Mouse (Mus musculus) midbrain, embryonic 16.5 days (tissue): ENCODE data around the gene Slc24a3. TPM values are rescaled to one million over a fixed set of nuclear protein-coding genes. Genes with fewer than 3 reads are reported as not detected.

Source experiments
- ATAC-seq: fragments of 200-750 bp; cut with Nextera tagmentation; 2 replicates; pipeline ENCODE4 v1.8.0; 2017; ENCODE audit warnings: moderate TSS enrichment
- H3K27ac ChIP-seq: fragments of 300-500 bp; sonication (generic); 2 replicates; pipeline ENCODE4 v1.5.1; 2014; ENCODE audit warnings: mild to moderate bottlenecking, low read length, mixed read lengths
- H3K27me3 ChIP-seq: fragments of 300-500 bp; sonication (generic); 2 replicates; pipeline ENCODE4 v1.6.1; 2014; ENCODE audit warnings: low read depth, low read length, mixed read lengths; ENCODE audit not compliant: control insufficient read depth, insufficient read depth
- H3K36me3 ChIP-seq: fragments of 300-500 bp; sonication (generic); 2 replicates; pipeline ENCODE4 v1.6.1; 2014; ENCODE audit warnings: mild to moderate bottlenecking, low read length, moderate library complexity, mixed read lengths; ENCODE audit not compliant: control insufficient read depth, insufficient read depth
- H3K4me1 ChIP-seq: fragments of 300-500 bp; sonication (generic); 2 replicates; pipeline ENCODE4 v1.6.1; 2014; ENCODE audit warnings: mild to moderate bottlenecking, low read length, mixed read lengths; ENCODE audit not compliant: control insufficient read depth, insufficient read depth
- H3K4me2 ChIP-seq: fragments of 300-500 bp; sonication (generic); 2 replicates; pipeline ENCODE4 v1.6.1; 2014; ENCODE audit warnings: mild to moderate bottlenecking, low read length, mixed read lengths
- H3K4me3 ChIP-seq: fragments of 300-500 bp; sonication (generic); 2 replicates; pipeline ENCODE4 v1.5.1; 2014; ENCODE audit warnings: low read depth, mild to moderate bottlenecking, low read length, moderate library complexity, mixed read lengths
- H3K9ac ChIP-seq: fragments of 300-500 bp; sonication (generic); 2 replicates; pipeline ENCODE4 v1.6.1; 2014; ENCODE audit warnings: low read depth, low read length, mixed read lengths
- H3K9me3 ChIP-seq: fragments of 300-500 bp; sonication (generic); replicated peaks from 2 replicates; pipeline ENCODE4 v1.6.1; 2014; ENCODE audit warnings: mild to moderate bottlenecking, low read length, mixed read lengths; ENCODE audit not compliant: control insufficient read depth, poor library complexity, severe bottlenecking
- WGBS: fragments of 180-500 bp; shearing (Covaris S2); extraction: QIAGEN DNeasy Blood & Tissue Kit; methylation state at CpG from one replicate; pipeline ENCODE4 v1.1.7; 2014; 5-methylcytosine and 5-hydroxymethylcytosine counted together
- polyA plus RNA-seq: library from polyadenylated mRNA; unstranded; fragments of >200 nt; fragmentation: Nextera tagmentation; extraction: Ambion mirVana; gene quantifications from 2 replicates; pipeline ENCODE4 v1.2.1, GENCODE M21; 2015

Gene Slc24a3
- polyA plus RNA-seq, 1 experiment from 2014 or later = 18.7 TPM

DNA sequence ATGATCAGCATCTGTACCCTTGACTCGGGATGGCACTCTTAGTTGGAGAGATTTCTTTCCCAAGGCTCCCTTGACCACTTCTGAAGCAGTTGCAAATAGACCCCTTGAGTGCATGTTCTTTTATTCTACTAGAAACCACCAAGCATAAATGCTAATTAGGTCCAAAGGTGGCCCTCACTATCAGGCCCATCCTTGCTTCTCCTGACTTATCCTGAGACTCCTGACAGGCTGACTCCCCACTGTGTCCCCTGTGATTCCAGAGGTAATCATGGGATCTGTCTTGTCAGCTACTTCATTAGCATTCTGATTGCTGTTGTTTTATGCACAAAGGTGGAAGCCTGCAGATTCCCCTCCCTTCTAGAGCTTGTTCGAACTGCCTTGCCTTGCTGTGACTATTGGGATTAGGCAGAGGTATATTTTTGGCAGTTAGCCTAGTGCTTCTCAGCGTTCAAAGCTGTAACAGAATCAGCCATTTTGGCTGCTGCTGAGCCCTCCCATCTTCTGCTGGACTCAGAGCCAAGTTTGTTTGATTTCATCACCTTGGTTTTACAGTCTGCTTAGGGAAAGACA, 293.4 kb downstream of the Slc24a3 start:
- 41% methylated on average over 3 of the region's 3 CpGs for WGBS

DNA sequence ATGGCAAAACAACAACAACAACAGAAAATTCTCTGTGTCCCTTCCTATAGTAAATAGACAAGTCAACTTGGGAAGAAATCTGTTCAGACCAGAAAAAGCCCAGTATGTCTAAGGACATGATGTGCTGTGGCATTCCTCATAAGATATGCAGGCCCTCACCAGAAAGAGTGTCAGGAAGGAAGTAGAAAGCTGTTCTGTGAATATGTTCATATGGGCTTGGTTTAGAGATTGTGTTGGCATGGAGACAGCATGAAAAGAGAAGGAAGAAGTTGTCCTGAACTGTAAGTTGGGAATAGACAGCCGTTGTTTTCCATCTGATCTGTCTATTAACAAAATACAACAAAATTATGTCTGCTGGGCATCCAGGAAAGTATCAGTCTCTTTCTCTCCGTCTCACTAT, 294.7 kb downstream of the Slc24a3 start:
- H3K4me2 ChIP-seq = no peak overlapping the region
- H3K4me1 ChIP-seq = peaks cover 5% of the 10 kb centered on the region; the same call in 1 of the 2 replicates
- no peak overlapping the region for H3K9ac ChIP-seq
- H3K36me3 ChIP-seq = no peaks in the 10 kb centered on the region
- 89% methylated on average over 2 of the region's 2 CpGs for WGBS
- no peak for ATAC-seq
- H3K27me3 ChIP-seq = no peaks in the 10 kb centered on the region
- H3K4me3 ChIP-seq = no peak overlapping the region
- no peaks in the 10 kb centered on the region for H3K9me3 ChIP-seq
- H3K27ac ChIP-seq = no peak overlapping the region

More for the DNA sequence above, 293.4 kb downstream of the Slc24a3 start:
- Histone ChIP-seq H3K4me3 (no peak overlapping the region), H3K4me1 (peaks cover 5% of the 10 kb centered on the region; the same call in 1 of the 2 replicates), H3K9ac (no peak overlapping the region), H3K9me3 (no peaks in the 10 kb centered on the region), H3K27ac (no peak overlapping the region), H3K4me2 (no peak overlapping the region), H3K27me3 (no peaks in the 10 kb centered on the region), H3K36me3 (no peaks in the 10 kb centered on the region)
- 0 out of 2 replicates have a peak, but pooled peaks have one; percentile 45 for ATAC-seq

- H3K27ac ChIP-seq = no peak overlapping the region
- no peaks in the 10 kb centered on the region for H3K9me3 ChIP-seq
- H3K36me3 ChIP-seq = no peaks in the 10 kb centered on the region
- no peak overlapping the region for H3K9ac ChIP-seq
- 89% methylated on average over 5 of the region's 5 CpGs for WGBS
- H3K4me3 ChIP-seq = no peak overlapping the region
- no peak overlapping the region for H3K4me2 ChIP-seq
- ATAC-seq = no peak
- no peaks in the 10 kb centered on the region for H3K4me1 ChIP-seq
- no peaks in the 10 kb centered on the region for H3K27me3 ChIP-seq
These were observed 301.3 kb downstream of the Slc24a3 start for GRCm38 (mm10) chr2:145468701-145469325.

DNA sequence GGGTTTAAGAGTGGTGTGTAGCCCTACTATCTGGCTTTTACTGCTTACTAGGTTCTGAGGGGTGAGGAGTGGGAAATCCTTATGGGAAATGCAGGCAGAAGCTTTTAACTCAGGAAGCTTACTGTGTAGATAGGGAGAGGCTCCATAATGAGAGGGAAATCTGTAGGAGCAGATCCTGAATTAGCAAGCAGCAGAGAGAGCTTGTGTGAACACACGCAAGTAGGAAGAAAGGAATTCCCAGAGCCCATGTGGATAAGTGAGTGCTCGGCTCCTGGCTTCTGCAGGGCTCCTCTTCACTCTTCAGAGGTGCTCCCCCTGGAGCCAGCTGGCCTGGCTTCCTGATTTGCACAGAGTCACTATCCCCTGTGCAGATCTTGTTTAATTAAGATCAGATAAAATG, 309.9 kb downstream of the Slc24a3 start:
- 42% methylated on average over 2 of the region's 2 CpGs for WGBS
- no peak overlapping the region for H3K4me3 ChIP-seq

GRCm38 (mm10) chr2:145479676-145480075, 312.1 kb downstream of the Slc24a3 start:
- no peaks in the 10 kb centered on the region for H3K36me3 ChIP-seq
- H3K27ac ChIP-seq = no peak overlapping the region
- no peaks in the 10 kb centered on the region for H3K9me3 ChIP-seq
- H3K27me3 ChIP-seq = no peaks in the 10 kb centered on the region
- no peak overlapping the region for H3K4me2 ChIP-seq
- 67% methylated on average over 2 of the region's 2 CpGs for WGBS
- H3K4me1 ChIP-seq = no peaks in the 10 kb centered on the region
- H3K4me3 ChIP-seq = no peak overlapping the region
- no peak for ATAC-seq
- no peak overlapping the region for H3K9ac ChIP-seq

More for the DNA sequence above, 309.9 kb downstream of the Slc24a3 start:
- Histone ChIP-seq H3K9me3 (no peaks in the 10 kb centered on the region), H3K36me3 (no peaks in the 10 kb centered on the region), H3K27ac (no peak overlapping the region), H3K27me3 (no peaks in the 10 kb centered on the region), H3K4me1 (no peaks in the 10 kb centered on the region), H3K4me2 (no peak overlapping the region), H3K9ac (no peak overlapping the region)
- no peak for ATAC-seq

- Histone ChIP-seq H3K27ac (no peak overlapping the region), H3K9me3 (no peaks in the 10 kb centered on the region), H3K36me3 (no peaks in the 10 kb centered on the region), H3K4me2 (no peak overlapping the region), H3K9ac (no peak overlapping the region), H3K27me3 (no peaks in the 10 kb centered on the region), H3K4me3 (no peak overlapping the region), H3K4me1 (no peaks in the 10 kb centered on the region)
- ATAC-seq = no peak
These were observed 332.7 kb downstream of the Slc24a3 start for GRCm38 (mm10) chr2:145500231-145500630.

GRCm38 (mm10) chr2:145501472-145501871, 333.9 kb downstream of the Slc24a3 start:
- no peak for ATAC-seq

DNA sequence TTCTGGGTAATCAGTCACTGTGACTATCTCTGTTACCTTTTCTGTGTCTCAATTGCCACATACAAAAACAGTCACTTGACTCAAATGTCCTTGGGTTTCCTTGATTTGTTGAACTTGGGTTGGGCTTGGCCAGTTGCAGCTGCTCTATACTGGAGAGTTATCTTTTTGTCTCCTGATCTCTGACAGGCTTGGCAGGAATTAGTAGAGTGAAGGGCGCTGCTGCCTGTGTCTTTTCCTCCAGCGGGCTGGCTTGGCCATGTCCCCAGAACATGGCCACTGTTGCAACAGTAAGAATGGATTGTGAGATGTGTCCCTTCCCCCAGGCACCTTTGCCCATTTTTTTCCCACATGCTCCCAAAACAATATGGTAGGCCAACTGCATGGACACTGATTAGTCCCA, 340.1 kb downstream of the Slc24a3 start:
- no peak overlapping the region for H3K27ac ChIP-seq
- H3K9me3 ChIP-seq = no peaks in the 10 kb centered on the region
- H3K27me3 ChIP-seq = no peaks in the 10 kb centered on the region
- no peak overlapping the region for H3K4me2 ChIP-seq
- no peaks in the 10 kb centered on the region for H3K36me3 ChIP-seq
- no peak for ATAC-seq
- 93% methylated on average over 2 of the region's 2 CpGs for WGBS
- H3K4me3 ChIP-seq = no peak overlapping the region
- H3K9ac ChIP-seq = no peak overlapping the region
- no peaks in the 10 kb centered on the region for H3K4me1 ChIP-seq

More at GRCm38 (mm10) chr2:145501472-145501871, 333.9 kb downstream of the Slc24a3 start:
- H3K9ac ChIP-seq = no peak overlapping the region
- H3K27ac ChIP-seq = no peak overlapping the region
- no peak overlapping the region for H3K4me2 ChIP-seq
- H3K4me1 ChIP-seq = no peaks in the 10 kb centered on the region
- H3K36me3 ChIP-seq = no peaks in the 10 kb centered on the region
- H3K4me3 ChIP-seq = no peak overlapping the region
- H3K27me3 ChIP-seq = no peaks in the 10 kb centered on the region
- H3K9me3 ChIP-seq = no peaks in the 10 kb centered on the region
- 79% methylated on average over 1 of the region's 1 CpGs for WGBS

GRCm38 (mm10) chr2:145510650-145511225, 343.2 kb downstream of the Slc24a3 start:
- no peak for ATAC-seq
- Histone ChIP-seq H3K36me3 (no peaks in the 10 kb centered on the region), H3K9me3 (no peaks in the 10 kb centered on the region), H3K4me1 (no peaks in the 10 kb centered on the region), H3K9ac (no peak overlapping the region), H3K27me3 (no peaks in the 10 kb centered on the region), H3K4me2 (no peak overlapping the region), H3K4me3 (no peak overlapping the region), H3K27ac (no peak overlapping the region)
- WGBS = 88% methylated on average over 7 of the region's 7 CpGs
